Mouse (Mus musculus) ZHBTc4 (cell line): ENCODE data around the gene Rere.
A peak's percentile ranks its signal among the peaks of the same experiment; 100 is the strongest.

ENCODE experiments used
- DNase-seq: peaks from one replicate; pipeline ENCODE4 v3.0.0-alpha.2; 2011; ENCODE audit warnings: low read depth, low spot score

The Rere gene

GRCm38 (mm10) chr4:150281018-150281761 is at the start of gene Rere:
TSS of gene Rere (plus strand) at chr4:150281646.
- DNase-seq = peak; percentile 97

DNA sequence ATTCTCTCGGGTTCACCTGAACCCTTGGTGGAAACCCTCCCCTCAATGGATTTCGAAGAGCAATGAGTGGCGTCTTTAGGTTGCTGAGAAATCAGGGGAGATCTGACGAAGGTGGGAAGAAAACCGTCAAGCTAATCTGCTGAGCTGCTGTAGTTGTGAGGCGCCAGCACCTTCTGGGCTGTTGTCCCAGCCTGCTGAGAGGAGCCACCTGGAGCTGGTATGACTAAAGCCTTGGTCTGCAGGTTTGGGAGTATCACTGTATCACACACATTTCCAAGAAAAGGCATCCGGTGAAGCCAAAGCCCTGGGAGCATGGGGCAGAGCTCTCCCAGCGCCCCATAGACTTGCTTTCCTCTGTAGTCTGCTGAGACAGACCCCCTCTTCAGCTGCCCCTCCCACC is 49.6 kb upstream of the Rere start:
- DNase-seq = no peak

DNA sequence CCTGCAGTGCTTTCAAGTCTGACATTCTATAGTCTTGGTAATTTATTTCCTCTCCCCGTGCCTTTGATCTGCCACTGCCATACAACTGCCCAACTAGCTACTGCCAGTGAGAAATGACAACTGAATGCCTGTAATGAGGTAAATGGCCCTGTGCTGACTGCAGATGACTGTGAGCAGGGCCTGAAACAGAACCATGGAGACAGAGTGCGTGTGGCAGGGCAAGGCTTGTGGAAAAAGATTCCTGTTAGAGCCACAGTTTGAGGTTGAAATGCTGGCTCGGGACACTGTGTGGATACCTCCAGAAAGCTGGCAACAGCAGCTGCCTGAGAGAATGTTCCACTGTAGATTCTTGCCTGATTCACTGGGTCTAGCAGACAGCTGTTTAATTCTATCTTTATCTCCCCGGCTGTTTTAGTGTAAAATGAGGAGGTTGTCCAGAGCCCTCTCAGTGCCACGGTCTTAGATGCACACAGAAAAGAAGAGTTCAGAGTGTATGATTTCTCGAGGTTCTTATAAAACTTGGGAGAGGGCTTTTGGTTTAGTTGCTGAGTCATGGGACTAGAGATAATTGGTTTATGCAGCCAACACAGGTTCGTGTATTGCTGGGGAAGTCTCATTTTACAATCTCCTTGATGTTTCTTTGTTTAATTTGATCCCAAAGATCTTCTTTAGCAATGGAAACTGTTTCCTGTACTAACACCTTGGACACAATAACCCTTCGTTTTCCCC is 46.7 kb upstream of the Rere start:
- DNase-seq = peak; percentile 61

- no peak for DNase-seq
Measured at GRCm38 (mm10) chr4:150235585-150235984, 45.9 kb upstream of the Rere start.

GRCm38 (mm10) chr4:150236031-150236430 is 45.4 kb upstream of the Rere start:
- no peak for DNase-seq

GRCm38 (mm10) chr4:150236521-150237481 is 44.6 kb upstream of the Rere start, which contains the start of gene Eno1:
TSS of gene Eno1 (plus strand) at chr4:150236721.
- peak; percentile 100 for DNase-seq

GRCm38 (mm10) chr4:150237636-150238361 is 43.6 kb upstream of the Rere start:
- DNase-seq = no peak

DNA sequence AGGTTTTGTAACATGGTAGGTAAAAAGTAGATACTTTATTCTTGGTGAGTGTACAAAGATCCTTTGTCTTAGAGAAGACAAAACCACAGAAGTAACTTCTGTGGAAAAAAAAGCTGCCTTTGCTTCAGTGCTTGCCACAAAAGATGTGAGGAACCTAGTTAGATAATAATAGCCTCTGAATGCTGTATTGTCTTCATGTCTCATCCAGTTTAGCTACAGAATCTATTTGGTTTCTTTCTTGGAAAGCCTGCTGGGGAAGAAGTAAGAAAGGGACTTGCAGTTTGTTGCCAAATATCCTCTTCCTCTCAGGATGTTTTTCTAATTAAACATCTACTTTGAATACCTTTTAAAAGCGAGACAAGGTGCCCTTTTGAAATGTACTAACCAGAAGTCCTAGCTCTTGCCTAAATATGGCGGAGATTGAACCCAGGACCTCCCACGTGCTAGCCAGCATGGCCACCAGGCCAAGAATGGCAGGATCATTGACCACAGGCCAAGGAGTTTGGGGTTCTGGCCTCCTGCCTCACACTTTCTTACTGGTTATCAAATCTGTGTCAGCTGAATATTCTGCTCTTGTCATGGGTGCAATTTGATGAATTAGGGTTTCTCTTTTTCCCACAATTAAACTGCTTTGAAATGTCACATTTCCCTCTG is 42.9 kb upstream of the Rere start:
- no peak for DNase-seq

GRCm38 (mm10) chr4:150239087-150239480 is 42.4 kb upstream of the Rere start:
- DNase-seq = no peak

DNA sequence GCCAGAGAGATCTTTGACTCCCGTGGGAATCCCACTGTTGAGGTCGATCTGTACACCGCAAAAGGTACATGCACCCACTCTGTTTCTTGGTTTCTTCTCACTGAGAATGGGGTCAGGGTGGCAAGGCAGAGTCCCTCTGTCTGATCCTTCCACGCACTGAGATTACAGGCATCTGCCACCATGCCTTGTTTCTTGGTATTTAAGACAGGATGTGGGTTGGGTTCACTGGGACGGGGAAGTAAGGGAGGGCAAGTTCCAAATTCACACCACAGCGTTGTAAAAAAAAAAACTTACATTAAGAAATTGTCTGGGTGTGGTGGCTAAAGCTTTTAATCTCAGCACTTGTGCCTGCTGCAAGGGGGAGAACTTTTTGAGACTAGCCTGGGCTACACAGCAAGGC is 41.9 kb upstream of the Rere start:
- DNase-seq = no peak

DNA sequence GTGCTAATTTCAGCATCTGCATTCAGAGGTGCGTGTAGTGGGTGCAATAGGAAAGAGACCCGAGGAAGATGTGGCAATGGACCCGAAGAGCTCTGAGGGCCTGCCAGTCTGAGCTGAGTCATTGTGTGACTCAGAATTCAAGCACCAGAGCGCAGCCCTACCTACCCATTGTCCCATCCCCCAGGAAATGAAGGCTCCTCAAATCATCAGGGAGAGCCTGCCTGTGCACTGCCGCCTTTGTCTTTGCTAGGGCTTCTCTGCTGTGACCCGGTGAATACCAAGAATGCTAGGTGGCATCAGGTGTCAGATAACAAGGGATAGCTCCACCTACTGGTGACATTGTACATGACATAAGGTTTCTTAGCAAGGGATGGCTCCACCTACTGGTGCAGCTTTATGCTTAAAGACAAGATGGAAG is 41.5 kb upstream of the Rere start:
- DNase-seq = peak; percentile 99

DNA sequence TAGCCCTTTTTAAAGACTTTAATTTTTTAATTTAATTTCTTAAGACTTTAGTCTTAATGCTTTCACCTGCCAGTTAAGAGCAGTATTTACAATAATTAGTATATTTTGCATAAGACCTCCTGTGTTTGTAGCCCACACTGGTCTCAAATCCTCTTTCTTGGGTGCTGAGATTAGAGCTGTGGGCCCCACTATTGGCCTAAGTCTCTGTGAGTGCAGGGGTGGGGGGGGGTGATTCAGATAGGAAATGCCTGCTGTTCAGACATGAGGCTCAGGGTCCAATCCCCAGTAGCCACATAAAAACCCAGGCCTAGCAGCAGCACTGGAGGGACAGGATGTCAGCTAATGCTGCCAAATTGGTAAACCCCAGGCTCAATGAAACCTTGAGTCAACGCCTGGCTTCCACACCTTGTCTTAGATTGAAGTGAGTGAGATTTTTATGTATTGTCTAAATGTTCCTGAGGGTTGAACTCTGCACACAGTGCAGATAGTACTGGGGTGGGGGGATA is 41.0 kb upstream of the Rere start:
- no peak for DNase-seq

GRCm38 (mm10) chr4:150241708-150242107 is 39.7 kb upstream of the Rere start:
- peak; percentile 80 for DNase-seq

DNA sequence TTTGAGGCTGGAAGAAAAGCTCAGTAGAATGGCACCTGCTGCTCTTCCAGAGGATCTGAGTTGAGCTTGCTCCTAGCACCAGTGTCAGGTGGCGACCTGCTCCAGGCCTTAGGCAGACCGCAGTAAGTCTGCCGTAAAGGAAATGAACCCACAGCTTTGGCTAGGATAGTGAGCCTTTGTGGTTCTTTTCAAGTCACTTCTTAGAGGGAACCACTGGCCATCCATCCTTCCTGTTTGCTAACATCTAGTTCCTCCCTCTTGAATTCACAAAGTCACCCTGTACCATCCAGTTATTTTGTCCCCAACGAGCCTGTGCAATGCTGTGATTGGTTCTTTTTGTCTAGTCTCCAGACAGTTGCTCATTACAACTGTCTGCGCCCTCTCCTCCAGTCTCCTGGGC is 38.7 kb upstream of the Rere start:
- no peak for DNase-seq

- no peak for DNase-seq
Measured at GRCm38 (mm10) chr4:150245876-150246275, 35.6 kb upstream of the Rere start.

GRCm38 (mm10) chr4:150248009-150248408 is 33.4 kb upstream of the Rere start:
- peak; percentile 91 for DNase-seq

GRCm38 (mm10) chr4:150248917-150249316 is 32.5 kb upstream of the Rere start:
- DNase-seq = peak; percentile 11

- peak; percentile 5 for DNase-seq
Measured at GRCm38 (mm10) chr4:150249731-150250270, 31.6 kb upstream of the Rere start.

- DNase-seq = peak; percentile 72
Measured at GRCm38 (mm10) chr4:150250549-150251422, 30.7 kb upstream of the Rere start.
